ENCODE assay signal across 9 mouse cellular contexts in the genomic region with DNA sequence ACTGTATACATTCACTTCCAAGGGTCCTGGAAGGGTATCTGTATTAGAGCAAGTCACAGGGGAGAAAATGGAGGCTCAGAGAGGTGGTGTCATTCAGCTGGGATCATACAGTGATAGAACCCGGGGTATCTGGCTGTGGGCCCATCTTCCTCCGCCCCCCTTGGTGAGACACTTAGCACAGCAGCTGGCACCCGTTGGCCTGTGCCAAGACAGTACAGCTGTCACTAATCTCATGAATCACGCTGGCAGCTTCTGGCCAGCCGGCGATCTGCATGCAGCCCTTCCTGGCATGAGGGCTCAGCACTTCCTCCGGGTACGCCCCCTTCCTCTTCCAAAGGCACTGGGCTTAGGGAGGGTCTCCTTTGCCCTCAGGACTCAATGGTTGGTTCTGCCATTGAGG. TPM values are rescaled to one million over a fixed set of nuclear protein-coding genes. Genes with fewer than 3 reads are reported as not detected.
DNase-seq lines count a peak whose midpoint lies in the region; ATAC-seq and TF ChIP-seq lines count a peak whose summit lies in the region.
"Had no signal": no experiment of that assay in that cellular context is flagged by ENCODE, and none has a peak within 500 bp of the region (broad histone marks: within the 10 kb centered on the region; RNA-seq: fewer than 3 reads in every experiment).

No protein-coding gene starts in this region.

- no peak for TF ChIP-seq CTCF in layer of hippocampus, adult 2 months (conservative IDR thresholded peaks at IDR 0.05)

- peak overlapping the region; percentile 44; the same call in 1 of the 2 replicates for H3K9ac ChIP-seq in embryonic facial prominence, embryonic 13.5 days
- peak overlapping the region; percentile 51 for H3K9ac ChIP-seq in heart, embryonic 13.5 days
- H3K9ac ChIP-seq in stomach, embryonic 15.5 days = no peak overlapping the region

- peaks cover 56% of the 10 kb centered on the region for H3K4me1 ChIP-seq in embryonic facial prominence, embryonic 13.5 days
- H3K4me1 ChIP-seq in heart, embryonic 13.5 days = peaks cover 86% of the 10 kb centered on the region
- peaks cover 41% of the 10 kb centered on the region for H3K4me1 ChIP-seq in stomach, embryonic 15.5 days

- peaks cover 82% of the 10 kb centered on the region for H3K36me3 ChIP-seq in embryonic facial prominence, embryonic 13.5 days
- peaks cover 82% of the 10 kb centered on the region for H3K36me3 ChIP-seq in heart, embryonic 13.5 days
- peaks cover 30% of the 10 kb centered on the region for H3K36me3 ChIP-seq in stomach, embryonic 15.5 days

- peak overlapping the region; percentile 36 for H3K4me2 ChIP-seq in embryonic facial prominence, embryonic 13.5 days
- peak overlapping the region; percentile 44 for H3K4me2 ChIP-seq in heart, embryonic 13.5 days
- peak overlapping the region; percentile 37 for H3K4me2 ChIP-seq in stomach, embryonic 15.5 days

- H3K27me3 ChIP-seq in embryonic facial prominence, embryonic 13.5 days = no peaks in the 10 kb centered on the region
- no peaks in the 10 kb centered on the region for H3K27me3 ChIP-seq in heart, embryonic 13.5 days (replicated peaks)
- no peaks in the 10 kb centered on the region for H3K27me3 ChIP-seq in stomach, embryonic 15.5 days (replicated peaks)

- H3K4me3 ChIP-seq in embryonic facial prominence, embryonic 13.5 days = no peak overlapping the region
- H3K4me3 ChIP-seq in heart, embryonic 13.5 days = peak overlapping the region; percentile 13; the same call in 1 of the 2 replicates
- H3K4me3 ChIP-seq in layer of hippocampus, adult 2 months = peak overlapping the region; percentile 3; the same call in 1 of the 2 replicates
- H3K4me3 ChIP-seq in stomach, embryonic 15.5 days (replicated peaks) = peak overlapping the region; percentile 12; the same call in 1 of the 2 replicates

- no peak overlapping the region for H3K27ac ChIP-seq in embryonic facial prominence, embryonic 13.5 days
- peak overlapping the region; percentile 83 for H3K27ac ChIP-seq in heart, embryonic 13.5 days (replicated peaks)
- H3K27ac ChIP-seq in layer of hippocampus, adult 2 months = peak overlapping the region; percentile 53; the same call in 1 of the 2 replicates
- H3K27ac ChIP-seq in stomach, embryonic 15.5 days = no peak overlapping the region; the same call in 1 of the 2 replicates

- peak; percentile 43 for DNase-seq in ovary, adult 18-20 months (ENCODE audit: low spot score)
- no peak for DNase-seq in ovary, postnatal 10 days (ENCODE audit: low spot score)
- peak; percentile 70 to 71 for DNase-seq in layer of hippocampus, adult 2 months (ENCODE audit: low spot score in 2 of 2)
- DNase-seq in lung, postnatal 14 days = peak; percentile 76

- no peak for ATAC-seq in embryonic facial prominence, embryonic 13.5 days (ENCODE audit: insufficient number of reproducible peaks, insufficient read depth, low FRiP score, low TSS enrichment, low read depth)
- ATAC-seq in heart, embryonic 13.5 days (ENCODE audit: extremely low read depth, insufficient number of reproducible peaks, low FRiP score, low TSS enrichment) = no peak
- ATAC-seq in stomach, embryonic 15.5 days (ENCODE audit: insufficient read depth, low FRiP score, low read depth) = no peak
- no peak for ATAC-seq in activated CD4-positive, CD25-positive, alpha-beta regulatory T cell, adult 4 months

- no peaks in the 10 kb centered on the region for H3K9me3 ChIP-seq in embryonic facial prominence, embryonic 13.5 days
- H3K9me3 ChIP-seq in heart, embryonic 13.5 days = no peaks in the 10 kb centered on the region
- no peaks in the 10 kb centered on the region for H3K9me3 ChIP-seq in stomach, embryonic 15.5 days

- 56% methylated on average over 8 of the region's 8 CpGs for WGBS in embryonic facial prominence, embryonic 13.5 days
- 30% methylated on average over 8 of the region's 8 CpGs for WGBS in heart, embryonic 13.5 days
- WGBS in stomach, embryonic 15.5 days = 38% methylated on average over 8 of the region's 8 CpGs

RNA-seq across cellular contexts. Expression of gene Kank2, which starts 5.9 kb away (rescaled TPM):
- 20.8 and 22.6 TPM in 2 replicates for polyA plus RNA-seq in embryonic facial prominence, embryonic 13.5 days (2015; fragmentation: Nextera tagmentation; extraction: Ambion mirVana)
- polyA plus RNA-seq in heart, embryonic 13.5 days (2015; fragmentation: Nextera tagmentation; extraction: Ambion mirVana) = 16.0 and 16.9 TPM in 2 replicates
- 1 to 10 TPM; 7.0 to 8.4 TPM for total RNA-seq in layer of hippocampus, adult 2 months (2021)
- 21.1 and 22.7 TPM in 2 replicates for polyA plus RNA-seq in stomach, embryonic 15.5 days (2015; fragmentation: Nextera tagmentation; extraction: Ambion mirVana)
- polyA plus RNA-seq in activated CD4-positive, CD25-positive, alpha-beta regulatory T cell, adult 4 months (2017; shearing (Covaris generic)) = not detected

RNA-seq across cellular contexts. Expression of gene Spc24, which starts 32.5 kb away (rescaled TPM):
- polyA plus RNA-seq in embryonic facial prominence, embryonic 13.5 days (2015; fragmentation: Nextera tagmentation; extraction: Ambion mirVana) = 105 and 111 TPM in 2 replicates
- 84.8 and 96.7 TPM in 2 replicates for polyA plus RNA-seq in heart, embryonic 13.5 days (2015; fragmentation: Nextera tagmentation; extraction: Ambion mirVana)
- 1 to 10 TPM; 2.2 to 2.9 TPM for total RNA-seq in layer of hippocampus, adult 2 months (2021)
- polyA plus RNA-seq in stomach, embryonic 15.5 days (2015; fragmentation: Nextera tagmentation; extraction: Ambion mirVana) = 110 and 119 TPM in 2 replicates
- polyA plus RNA-seq in activated CD4-positive, CD25-positive, alpha-beta regulatory T cell, adult 4 months (2017; shearing (Covaris generic)) = 10 to 100 TPM; 18.7 to 25.8 TPM

RNA-seq across cellular contexts. Expression of gene Angptl8, which starts 42.7 kb away (rescaled TPM):
- 0.74 and 1.1 TPM in 2 replicates for polyA plus RNA-seq in embryonic facial prominence, embryonic 13.5 days (2015; fragmentation: Nextera tagmentation; extraction: Ambion mirVana)
- 1.6 and 2.3 TPM in 2 replicates for polyA plus RNA-seq in heart, embryonic 13.5 days (2015; fragmentation: Nextera tagmentation; extraction: Ambion mirVana)
- total RNA-seq in layer of hippocampus, adult 2 months (2021) = not detected
- 5.9 and 8.1 TPM in 2 replicates for polyA plus RNA-seq in stomach, embryonic 15.5 days (2015; fragmentation: Nextera tagmentation; extraction: Ambion mirVana)
- not detected for polyA plus RNA-seq in activated CD4-positive, CD25-positive, alpha-beta regulatory T cell, adult 4 months (2017; shearing (Covaris generic))
- total RNA-seq: left cerebral cortex, adult 8-10 months had no signal

RNA-seq across cellular contexts. Expression of gene Dock6, which starts 59.8 kb away (rescaled TPM):
- 27.4 and 29.2 TPM in 2 replicates for polyA plus RNA-seq in embryonic facial prominence, embryonic 13.5 days (2015; fragmentation: Nextera tagmentation; extraction: Ambion mirVana)
- 48.4 and 50.3 TPM in 2 replicates for polyA plus RNA-seq in heart, embryonic 13.5 days (2015; fragmentation: Nextera tagmentation; extraction: Ambion mirVana)
- total RNA-seq in layer of hippocampus, adult 2 months (2021) = 10 to 100 TPM; 12.2 to 13.6 TPM
- 41.8 and 44.7 TPM in 2 replicates for polyA plus RNA-seq in stomach, embryonic 15.5 days (2015; fragmentation: Nextera tagmentation; extraction: Ambion mirVana)
- polyA plus RNA-seq in activated CD4-positive, CD25-positive, alpha-beta regulatory T cell, adult 4 months (2017; shearing (Covaris generic)) = 1 to 10 TPM in 1 of 2 experiments, under 1 TPM in 1; 0.94 to 1.8 TPM

Comparison
In these comparisons a context has a peak if more than half of its experiments do, and no peak if none do; other contexts are left out.
1. H3K27ac ChIP-seq: peak in heart, embryonic 13.5 days (single experiment) and layer of hippocampus, adult 2 months (single experiment); none in embryonic facial prominence, embryonic 13.5 days (single experiment) and stomach, embryonic 15.5 days (single experiment).
2. RNA of gene Kank2, which starts 5.9 kb away (polyA plus RNA-seq): 20.8 to 22.6 TPM in embryonic facial prominence, embryonic 13.5 days, 21.1 to 22.7 TPM in stomach, embryonic 15.5 days and 16.0 to 16.9 TPM in heart, embryonic 13.5 days; not detected in activated CD4-positive, CD25-positive, alpha-beta regulatory T cell, adult 4 months; every median in the first group is over 10 times any median in the second.
3. Peak in every context shown above with its lines, with median percentiles within 50 percentile points of each other: H3K4me2 ChIP-seq.